Mouse (Mus musculus) monocyte, adult 59 days (primary cell): ENCODE results near the gene Rph3al. TPM values are rescaled to one million over a fixed set of nuclear protein-coding genes. Genes with fewer than 3 reads are reported as not detected.

ENCODE experiments used
- total RNA-seq, 2 experiments: library from RNA; stranded (reverse); gene quantifications; one replicate each; pipeline ENCODE4 v1.2.4; 2023

Gene Rph3al
- total RNA-seq = not detected

GRCm38 (mm10) chr11:75938379-75938906 lies at the start of gene Rph3al:
TSS of gene Rph3al (minus strand) at chr11:75938429.

GRCm38 (mm10) chr11:75796029-75796445 lies 142.2 kb downstream of the Rph3al start, which contains the start of gene Doc2b:
TSS of gene Doc2b (minus strand) at chr11:75796049.

Other genes with a start within 250 kb of the Rph3al start
- 100 to 1,000 TPM; 272 to 284 TPM for gene Ywhae, start 205.6 kb downstream of the Rph3al start, total RNA-seq
- gene Doc2b, start 142.4 kb downstream of the Rph3al start, total RNA-seq = not detected
- gene 1700016K19Rik, start 61.5 kb upstream of the Rph3al start, total RNA-seq = not detected
- gene Rflnb, start 89.4 kb upstream of the Rph3al start, total RNA-seq = 1 to 10 TPM; 3.1 to 3.4 TPM
- gene Vps53, start 241.2 kb upstream of the Rph3al start, total RNA-seq = 10 to 100 TPM; 44.9 to 52.0 TPM
- gene Fam57a, start 241.2 kb upstream of the Rph3al start, total RNA-seq = 1 to 10 TPM; 1.1 to 1.4 TPM